Mouse (Mus musculus): Measurements from ENCODE around the gene Ascc2.

DNA sequence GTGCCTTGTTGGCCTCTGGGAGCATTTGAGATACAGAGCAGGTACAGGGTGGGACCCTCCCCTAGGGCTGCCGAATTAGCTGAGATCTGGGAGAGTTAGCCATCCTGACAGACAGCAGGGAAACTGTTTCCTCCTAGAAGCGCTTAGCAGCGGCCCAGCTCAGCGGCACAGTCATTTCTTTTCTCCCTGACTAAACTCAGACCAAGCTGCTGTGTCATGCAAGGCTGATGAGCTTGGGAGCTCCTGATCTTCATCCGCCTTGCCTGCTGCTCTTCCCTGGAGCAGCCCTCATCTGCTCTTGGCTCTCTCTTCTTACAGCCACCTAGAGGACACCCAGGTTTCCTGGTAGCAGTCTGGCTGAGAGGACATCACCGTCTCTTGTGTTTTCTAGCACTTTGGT is 46.6 kb downstream of the Ascc2 start:
- TF ChIP-seq CTCF (IDR thresholded peaks at IDR 0.05; ENCODE audit: low read depth) (no peak), EP300 (IDR thresholded peaks at IDR 0.05; ENCODE audit: low read depth) (no peak)

Data from liver, embryonic 14.5 days (tissue).